Mouse (Mus musculus): Measurements from ENCODE around the gene Pycr2. TPM values are rescaled to one million over a fixed set of nuclear protein-coding genes. Genes with fewer than 3 reads are reported as not detected.

Pycr2 gene
- total RNA-seq, 2 experiments from 2014 or later = 19.9 to 20.6 TPM

DNA sequence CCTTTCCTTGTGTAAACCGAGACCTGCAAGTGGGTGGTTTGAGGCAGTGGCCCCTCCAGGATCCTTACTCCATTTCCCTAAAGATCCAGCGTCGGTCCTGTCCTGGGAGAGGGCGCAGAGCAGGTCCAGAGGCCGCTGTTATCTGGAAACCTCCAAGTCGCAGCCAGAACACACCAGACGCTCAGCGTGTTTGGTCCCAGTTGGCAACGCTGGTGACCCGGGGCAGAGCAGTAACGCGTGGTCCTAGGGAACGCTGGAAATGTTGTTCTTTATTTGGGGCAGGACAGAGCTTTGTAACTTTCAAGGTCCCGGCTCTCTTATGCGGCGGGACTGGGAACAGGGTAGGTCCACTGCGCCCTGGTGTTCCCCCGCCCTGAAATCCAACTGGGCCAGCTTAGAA is 37.6 kb downstream of the Pycr2 start:
- no peak for DNase-seq

DNA sequence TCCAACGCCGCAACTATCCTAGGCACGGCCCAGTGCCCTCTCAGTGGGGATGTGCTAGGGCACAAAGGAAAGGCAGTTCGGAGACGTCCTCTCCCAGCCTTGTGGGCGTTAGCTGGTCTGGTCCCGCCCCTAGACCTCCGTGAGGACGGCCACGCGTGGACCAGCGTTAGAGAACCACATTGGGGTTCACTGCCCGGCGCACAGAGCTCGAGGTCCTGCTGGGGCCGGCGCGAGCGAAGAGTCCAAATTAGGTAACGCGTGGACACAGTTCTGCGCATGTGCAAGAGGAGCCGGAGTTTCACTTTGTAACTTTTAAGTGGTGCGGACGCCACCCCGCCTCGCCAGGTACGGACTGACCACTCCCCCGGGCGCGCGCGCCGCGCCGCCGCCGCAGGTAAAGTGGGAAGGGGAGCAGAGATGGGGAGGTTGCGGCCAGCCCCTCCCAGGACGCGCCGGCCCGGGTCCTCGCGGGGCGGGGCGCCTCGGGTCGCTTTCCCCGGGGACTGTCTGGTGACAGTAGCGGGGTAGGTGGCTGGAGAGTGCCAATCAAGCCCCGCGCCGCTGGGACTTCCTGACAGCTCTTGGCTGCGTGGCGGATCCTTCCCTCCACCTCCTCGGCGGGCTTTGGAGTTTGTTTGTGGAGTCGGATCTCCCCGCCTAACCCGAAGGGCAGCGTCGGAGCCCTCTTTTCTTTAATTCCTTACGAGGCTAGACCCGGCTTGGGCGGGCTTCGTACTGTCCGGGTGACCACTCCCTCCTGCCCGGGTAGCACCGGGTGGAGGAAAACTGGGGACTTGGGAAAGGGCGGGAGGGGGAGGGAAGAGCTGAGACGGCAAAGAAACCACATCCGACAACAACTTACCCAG is 38.3 kb downstream of the Pycr2 start, which contains the start of gene Tmem63a:
Gene Tmem63a, plus strand, starts transcription at position 179 of the 866 bp plus-strand sequence.
- peak; percentile 78 for DNase-seq

DNA sequence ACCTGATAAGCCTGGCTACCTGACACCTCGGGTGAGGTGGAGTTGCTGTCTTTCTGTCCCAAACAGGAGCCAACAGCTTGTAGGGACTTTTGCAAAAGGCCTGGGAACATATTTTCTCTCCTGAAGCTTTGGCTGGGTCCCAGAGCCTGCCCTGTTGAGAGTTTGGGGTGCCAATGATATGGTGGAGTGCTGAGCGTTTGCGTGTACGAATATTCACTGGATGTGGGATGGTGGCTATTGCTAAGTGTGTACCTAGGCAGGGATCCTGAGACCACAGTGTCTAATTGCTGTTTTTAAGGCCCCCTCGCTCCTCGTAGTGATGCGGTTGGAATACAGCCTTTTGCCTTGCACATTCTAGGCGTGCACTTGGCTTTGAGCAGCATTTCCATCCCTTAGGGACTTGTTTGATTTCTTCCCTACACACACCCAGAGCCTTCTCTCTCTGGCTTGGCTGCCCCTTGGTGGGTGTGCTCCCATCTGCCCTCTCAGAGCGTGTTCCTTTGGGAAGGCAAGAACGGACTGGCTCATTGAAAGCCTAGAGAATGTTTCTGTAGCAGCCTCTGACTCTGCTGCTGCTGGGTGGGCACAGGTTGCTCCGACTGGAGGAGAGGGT is 39.0 kb downstream of the Pycr2 start:
- DNase-seq = no peak

DNA sequence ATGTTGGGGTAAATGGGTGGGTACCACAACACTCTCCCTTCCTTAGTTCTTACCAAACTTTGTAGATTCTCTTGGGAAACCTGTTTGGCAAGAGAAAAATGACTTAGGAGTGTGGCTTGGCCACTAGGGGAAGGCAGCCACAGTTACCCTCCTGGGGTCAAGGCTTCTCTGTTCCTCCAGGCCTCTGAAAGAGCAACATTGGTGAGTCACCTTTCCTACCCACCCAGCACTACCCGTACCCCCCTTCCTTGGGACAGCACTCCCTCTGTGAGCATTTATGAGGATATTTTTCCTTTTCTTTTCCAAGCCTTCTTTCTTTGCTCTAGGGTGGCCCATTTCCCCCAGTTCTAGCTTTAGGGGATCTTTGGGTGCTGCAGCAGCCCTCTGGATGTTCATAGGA is 39.8 kb downstream of the Pycr2 start:
- DNase-seq = no peak

DNA sequence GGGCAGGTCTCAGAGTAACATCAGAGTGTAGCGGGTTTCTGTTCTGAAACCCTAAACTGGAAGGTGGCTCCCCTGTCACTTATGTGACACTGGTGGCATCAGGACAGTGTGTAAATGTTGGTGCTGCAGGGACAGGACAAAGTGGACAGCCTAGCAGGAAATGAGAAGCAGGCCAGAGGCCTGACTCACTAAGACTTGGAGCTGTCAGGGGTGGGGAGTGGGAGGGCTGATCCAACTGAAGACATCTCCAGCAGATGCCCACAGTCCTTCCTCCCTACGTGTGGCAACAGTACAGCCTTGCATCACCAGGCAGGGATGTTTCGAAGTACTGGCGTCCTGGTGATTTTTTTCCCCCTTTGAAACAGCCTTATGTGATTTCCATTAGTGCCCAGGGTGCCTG is 40.5 kb downstream of the Pycr2 start:
- no peak for DNase-seq

DNA sequence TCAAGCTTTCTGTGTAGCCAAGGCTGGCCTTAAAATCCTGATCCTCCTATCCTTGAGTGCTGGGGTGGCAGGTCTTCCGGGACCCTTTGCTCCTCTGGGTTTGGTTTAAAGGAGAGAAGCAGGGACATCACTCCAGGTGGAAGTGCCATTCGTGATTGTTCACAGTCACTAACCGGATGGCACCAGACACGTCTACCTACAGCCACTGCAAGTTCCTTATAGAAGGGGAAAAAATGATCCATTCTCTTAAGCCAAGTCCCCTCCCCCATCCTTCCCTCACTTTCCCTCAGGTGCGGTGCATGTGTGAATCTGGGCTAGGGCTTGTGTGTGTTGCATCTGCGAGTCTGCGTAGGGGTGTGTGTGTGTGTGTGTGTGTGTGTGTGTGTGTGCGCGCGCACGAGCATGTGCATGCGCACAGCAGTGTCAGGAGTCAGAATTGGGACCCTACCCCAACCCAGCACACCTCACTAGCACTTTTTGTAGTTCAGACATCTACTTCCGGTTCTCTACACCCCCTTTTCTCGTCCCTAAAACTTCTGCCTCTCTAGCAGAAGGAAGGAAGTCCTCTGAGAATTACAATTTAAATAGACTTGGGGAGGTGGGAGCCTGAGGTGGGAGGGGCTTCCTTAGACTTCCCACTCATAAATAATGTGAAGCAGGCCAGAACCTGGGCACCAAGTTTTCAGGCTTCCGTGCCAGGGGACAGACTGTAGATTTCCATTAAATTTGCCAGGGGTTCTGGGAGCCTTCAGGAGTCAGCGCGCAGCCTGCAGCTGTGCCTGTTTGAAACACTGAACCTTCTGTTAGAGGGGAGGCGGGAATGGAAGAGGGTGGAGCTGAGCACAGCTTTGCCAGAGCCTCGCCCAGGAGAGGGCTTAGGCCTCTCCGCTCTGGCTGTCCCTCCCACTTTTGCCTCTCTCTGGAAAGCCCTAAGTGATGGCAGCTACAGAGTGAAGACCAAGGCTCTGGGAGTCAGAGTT is 41.2 kb downstream of the Pycr2 start:
- DNase-seq = peak; percentile 53

DNA sequence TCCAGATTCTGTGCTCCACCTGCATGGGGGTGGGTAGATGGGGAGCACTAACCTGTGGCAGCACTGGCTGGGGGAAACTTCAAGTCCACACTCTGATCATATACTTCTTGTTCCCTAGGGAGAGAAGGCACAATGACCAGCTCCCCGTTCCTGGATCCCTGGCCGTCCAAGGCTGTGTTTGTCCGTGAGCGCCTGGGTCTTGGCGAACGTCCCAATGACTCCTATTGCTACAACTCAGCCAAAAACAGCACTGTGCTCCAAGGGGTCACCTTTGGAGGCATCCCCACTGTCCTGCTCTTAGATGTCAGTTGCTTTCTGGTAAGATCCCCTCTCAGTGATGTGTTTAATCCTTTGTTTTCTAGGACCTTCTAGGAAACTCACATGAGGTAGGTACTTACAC is 42.4 kb downstream of the Pycr2 start:
- no peak for DNase-seq

DNA sequence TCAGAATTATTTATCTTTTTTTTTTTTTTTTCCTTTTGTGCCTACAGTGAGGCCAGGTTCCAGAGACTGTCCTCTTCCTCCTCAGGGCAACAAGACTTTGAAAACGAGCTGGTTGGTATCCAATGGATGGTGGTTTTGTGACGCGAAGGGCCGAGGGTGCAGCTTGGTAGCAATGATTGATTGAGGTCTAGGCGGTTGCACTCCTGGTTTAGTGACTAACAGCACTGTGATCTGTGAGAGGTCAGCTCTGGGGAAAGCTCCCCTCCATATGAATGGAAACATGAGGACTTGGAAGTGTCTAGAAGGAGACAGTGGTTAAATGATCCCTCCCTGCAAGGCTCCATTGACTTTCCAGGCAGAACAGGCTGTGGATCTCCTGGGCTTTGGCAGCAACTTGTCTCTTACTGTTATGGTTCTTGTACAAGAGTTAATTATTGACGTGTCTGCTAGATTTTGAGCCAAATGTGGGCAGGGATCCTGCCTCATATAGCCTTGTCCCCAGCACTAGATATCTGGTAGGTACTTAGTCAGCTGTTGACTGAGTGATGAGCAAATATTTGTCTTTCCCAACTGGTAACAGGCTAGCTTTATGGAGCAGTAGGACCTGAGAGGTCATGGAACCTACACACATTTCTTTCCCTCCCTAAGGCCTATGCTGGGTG is 48.1 kb downstream of the Pycr2 start:
- DNase-seq = no peak

DNA sequence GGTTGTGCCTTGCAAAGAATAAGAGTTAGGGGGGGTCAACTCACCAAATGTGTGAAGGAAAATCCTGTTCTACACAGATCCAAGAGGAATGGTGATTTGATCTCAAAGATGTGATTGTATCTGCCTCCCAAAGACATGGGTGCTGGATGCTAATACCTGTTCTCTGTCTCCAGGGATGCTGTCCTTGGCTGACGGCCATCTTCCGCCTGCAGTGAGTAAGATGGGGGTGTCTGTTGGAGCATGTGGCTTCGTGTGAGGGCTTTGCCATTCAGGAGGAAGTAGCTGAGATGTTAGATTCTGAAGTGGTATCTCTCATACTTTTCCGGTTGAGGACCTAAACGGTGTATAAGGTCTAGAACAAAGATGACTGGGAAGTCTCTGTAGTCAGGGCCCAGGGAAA is 48.7 kb downstream of the Pycr2 start:
- no peak for DNase-seq

DNA sequence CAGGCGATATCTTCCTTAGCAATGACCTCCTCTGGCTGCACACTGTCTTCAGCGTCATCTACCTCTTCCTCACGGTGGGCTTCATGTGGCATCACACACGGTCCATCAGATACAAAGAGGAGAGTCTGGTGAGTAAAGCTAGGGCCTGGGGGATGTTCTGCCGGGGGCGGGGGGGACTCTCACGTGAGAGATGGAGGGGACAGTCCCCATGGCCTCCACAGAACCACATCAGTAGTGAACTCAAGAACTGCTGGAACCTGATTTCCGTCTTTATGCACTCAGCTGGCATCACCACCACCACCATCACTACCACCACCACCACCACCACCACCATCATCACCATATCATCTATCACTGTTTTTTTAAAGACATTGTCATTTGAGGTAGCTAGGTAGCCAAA is 52.3 kb downstream of the Pycr2 start:
- no peak for DNase-seq

DNA sequence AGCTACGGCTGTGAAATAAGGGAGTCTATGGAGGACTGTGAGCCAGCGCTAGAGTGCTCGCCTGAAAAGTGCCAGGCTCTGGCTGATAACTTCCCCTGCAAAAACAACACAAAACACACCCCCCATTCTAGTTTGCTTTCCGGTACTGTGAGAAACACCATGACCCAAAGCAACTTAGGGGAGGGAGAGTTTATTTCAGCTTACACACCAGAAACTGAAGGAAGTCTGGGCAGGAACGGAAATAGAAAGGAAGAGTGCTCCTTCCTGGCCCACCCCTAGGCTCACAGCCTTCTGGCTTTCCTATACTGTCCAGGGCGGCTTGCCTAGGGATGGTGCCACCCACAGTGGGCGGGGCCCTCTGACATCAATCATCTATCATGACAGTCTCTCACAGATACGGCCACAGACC is 52.9 kb downstream of the Pycr2 start:
- DNase-seq = no peak

Other genes with a start within 250 kb of the Pycr2 start
- not detected for gene Mixl1, start 207.3 kb upstream of the Pycr2 start, total RNA-seq (2021)
- 10 to 100 TPM; 22.0 to 27.7 TPM for gene Acbd3, start 178.2 kb upstream of the Pycr2 start, total RNA-seq (2021)
- 100 to 1,000 TPM; 573 to 601 TPM for gene H3f3a, start 90.3 kb upstream of the Pycr2 start, total RNA-seq (2021)
- 10 to 100 TPM in 1 of 2 experiments, 1 to 10 TPM in 1; 8.7 to 11.4 TPM for gene Sde2, start 53.2 kb upstream of the Pycr2 start, total RNA-seq (2021)
- gene Lefty2, start 11.2 kb upstream of the Pycr2 start, total RNA-seq (2021) = not detected
- 1 to 10 TPM in 1 of 2 experiments, under 1 TPM in 1; 0.59 to 1.2 TPM for gene Lefty1, start 30.7 kb downstream of the Pycr2 start, total RNA-seq (2021)
- gene Tmem63a, start 38.1 kb downstream of the Pycr2 start, total RNA-seq (2021) = 10 to 100 TPM; 13.2 to 16.2 TPM
- 10 to 100 TPM; 15.8 to 17.6 TPM for gene Ephx1, start 116.6 kb downstream of the Pycr2 start, total RNA-seq (2021)
- gene 9130409I23Rik, start 146.9 kb downstream of the Pycr2 start, total RNA-seq (2021) = not detected
- 10 to 100 TPM in 1 of 2 experiments, 1 to 10 TPM in 1; 9.2 to 12.5 TPM for gene Nvl, start 239.9 kb downstream of the Pycr2 start, total RNA-seq (2021)
- gene Cnih4, start 240.4 kb downstream of the Pycr2 start, total RNA-seq (2021) = 10 to 100 TPM; 27.5 to 30.9 TPM

All from gastrocnemius, postnatal 10 days (tissue).